Mouse (Mus musculus) kidney, postnatal 0 days (tissue): ENCODE results near the gene Cdt1. TPM values are rescaled to one million over a fixed set of nuclear protein-coding genes. Genes with fewer than 3 reads are reported as not detected.
"Not testable (repeated sequence)": the region's sequence is repeated elsewhere in the genome, so short reads cannot be mapped to it uniquely, and the experiment has no call there.

ENCODE experiments used
- ATAC-seq: fragments of 200-750 bp; cut with Nextera tagmentation; replicated peaks from 2 replicates; pipeline ENCODE4 v1.8.0; 2017; ENCODE audit warnings: low read depth, moderate number of reproducible peaks, moderate TSS enrichment, moderate library complexity; ENCODE audit not compliant: low FRiP score
- DNase-seq: peaks from one replicate; pipeline ENCODE4 v3.0.0-alpha.2; 2016; ENCODE audit warnings: low spot score
- H3K27ac ChIP-seq: fragments of 300-500 bp; sonication (generic); 2 replicates; pipeline ENCODE4 v1.5.1; 2014; ENCODE audit warnings: mild to moderate bottlenecking
- H3K27me3 ChIP-seq: fragments of 300-500 bp; sonication (generic); 2 replicates; pipeline ENCODE4 v1.6.1; 2014; ENCODE audit warnings: low read length, mixed read lengths; ENCODE audit not compliant: insufficient read depth
- H3K36me3 ChIP-seq: fragments of 300-500 bp; sonication (generic); 2 replicates; pipeline ENCODE4 v1.6.1; 2014; ENCODE audit warnings: low read length, mixed read lengths; ENCODE audit not compliant: insufficient read depth
- H3K4me1 ChIP-seq: fragments of 300-500 bp; sonication (generic); replicated peaks from 2 replicates; pipeline ENCODE4 v1.6.1; 2014; ENCODE audit warnings: antibody characterized with exemption, low read length, mixed read lengths; ENCODE audit not compliant: insufficient read depth
- H3K4me2 ChIP-seq: fragments of 300-500 bp; sonication (generic); 2 replicates; pipeline ENCODE4 v1.6.1; 2014; ENCODE audit warnings: mild to moderate bottlenecking, low read length, moderate library complexity, mixed read lengths
- H3K4me3 ChIP-seq: fragments of 300-500 bp; sonication (generic); replicated peaks from 2 replicates; pipeline ENCODE4 v1.5.1; 2014; ENCODE audit warnings: low read depth, low read length
- H3K9ac ChIP-seq: fragments of 300-500 bp; sonication (generic); 2 replicates; pipeline ENCODE4 v1.6.1; 2014; ENCODE audit warnings: low read depth, low read length
- H3K9me3 ChIP-seq: fragments of 300-500 bp; sonication (generic); replicated peaks from 2 replicates; pipeline ENCODE4 v1.6.1; 2016; ENCODE audit warnings: low read length, inconsistent platforms, mixed read lengths
- CTCF ChIP-seq: IDR thresholded peaks from 2 replicates; pipeline ENCODE4 v1.5.1; 2016; ENCODE audit warnings: antibody characterized with exemption, low read depth, mild to moderate bottlenecking, moderate library complexity
- WGBS: fragments of 180-500 bp; shearing (Covaris S2); extraction: QIAGEN DNeasy Blood & Tissue Kit; methylation state at CpG from one replicate; pipeline ENCODE4 v1.1.7; 2014; 5-methylcytosine and 5-hydroxymethylcytosine counted together
- polyA plus RNA-seq: library from polyadenylated mRNA; unstranded; fragments of >200 nt; fragmentation: Nextera tagmentation; extraction: Ambion mirVana; gene quantifications from 2 replicates; pipeline ENCODE4 v1.2.1, GENCODE M21; 2015

Gene Cdt1
- polyA plus RNA-seq, 1 experiment from 2014 or later, result 21.2 TPM

DNA sequence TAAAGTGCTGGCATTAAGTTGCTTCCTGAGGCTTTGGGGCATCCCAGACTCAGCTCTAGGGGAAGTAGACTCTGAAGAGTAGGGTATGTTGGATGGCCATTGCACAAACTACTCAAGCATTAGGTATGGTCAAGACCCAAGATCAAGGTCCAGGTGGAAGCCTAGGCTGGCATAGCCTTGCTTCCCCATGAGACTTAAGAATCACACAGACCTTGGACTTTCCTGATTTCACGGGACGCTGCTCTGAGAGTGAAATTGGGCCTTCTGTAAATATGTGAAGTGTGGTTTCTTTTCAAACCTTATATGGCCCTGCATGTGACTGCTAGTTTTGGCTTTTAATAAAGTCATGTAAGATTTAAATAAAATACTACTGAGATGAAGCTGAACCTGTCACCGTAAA is 4.9 kb downstream of the Cdt1 start:
- TF ChIP-seq CTCF, result no peak
- Histone ChIP-seq H3K36me3 (peaks cover 26% of the 10 kb centered on the region), H3K4me1 (peaks cover 28% of the 10 kb centered on the region), H3K9ac (no peak overlapping the region), H3K9me3 (no peaks in the 10 kb centered on the region), H3K27ac (no peak overlapping the region; the same call in 1 of the 2 replicates), H3K4me2 (no peak overlapping the region), H3K4me3 (no peak overlapping the region), H3K27me3 (no peaks in the 10 kb centered on the region)
- no peak for DNase-seq
- no peak for ATAC-seq
- WGBS, result 84% methylated on average over 3 of the region's 3 CpGs

DNA sequence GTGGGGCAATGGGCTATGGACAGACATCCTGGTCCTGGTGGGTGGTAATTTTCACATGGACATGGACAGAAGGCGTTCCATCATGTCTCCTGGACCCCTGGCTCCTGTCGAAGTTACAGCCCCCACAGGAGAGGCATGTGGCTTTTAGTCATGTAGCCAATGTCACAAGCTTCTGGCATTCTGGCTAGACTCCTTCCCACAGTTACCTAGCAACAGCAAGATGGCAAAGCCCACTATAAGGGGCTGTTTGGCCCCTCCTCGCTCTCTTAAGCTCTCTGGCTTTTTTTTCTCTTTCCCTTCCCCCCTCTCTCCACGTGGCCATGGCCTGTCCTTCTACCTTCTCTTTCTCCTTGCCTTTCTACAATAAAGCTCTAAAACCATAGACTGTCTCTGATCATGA is 5.4 kb downstream of the Cdt1 start:
- 54% methylated on average over 4 of the region's 4 CpGs for WGBS
- H3K4me3 ChIP-seq, H3K27me3 ChIP-seq, ATAC-seq, H3K27ac ChIP-seq, H3K9ac ChIP-seq, DNase-seq, H3K9me3 ChIP-seq, H3K4me2 ChIP-seq: not testable (repeated sequence)
- peaks cover 28% of the 10 kb centered on the region for H3K4me1 ChIP-seq
- H3K36me3 ChIP-seq, result peaks cover 26% of the 10 kb centered on the region

DNA sequence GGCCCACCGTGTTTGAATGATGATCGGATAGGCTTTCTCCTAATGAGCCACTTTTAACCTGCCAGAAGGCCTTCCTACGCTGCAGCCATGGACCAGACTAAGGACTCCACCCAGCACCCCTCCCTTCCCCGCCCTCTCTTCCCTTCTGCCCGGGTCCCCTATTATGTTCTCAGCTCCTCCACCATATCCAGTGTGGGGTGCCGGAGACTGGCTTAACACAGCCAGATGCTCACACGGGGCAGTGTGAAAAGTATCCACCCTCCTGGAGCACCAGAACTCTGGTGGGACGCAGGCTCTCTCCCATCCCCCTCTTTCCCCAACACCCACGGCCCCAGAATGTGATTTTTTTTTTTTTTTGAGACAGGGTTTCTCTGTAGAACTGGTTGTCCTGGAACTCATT is 5.8 kb downstream of the Cdt1 start:
- H3K27ac ChIP-seq, result no peak overlapping the region
- no peak for ATAC-seq
- no peaks in the 10 kb centered on the region for H3K27me3 ChIP-seq
- no peak for DNase-seq
- H3K9me3 ChIP-seq, result no peaks in the 10 kb centered on the region
- no peak overlapping the region for H3K4me3 ChIP-seq
- H3K4me1 ChIP-seq, result peaks cover 28% of the 10 kb centered on the region
- peaks cover 26% of the 10 kb centered on the region for H3K36me3 ChIP-seq
- 58% methylated on average over 9 of the region's 9 CpGs for WGBS
- H3K4me2 ChIP-seq, result no peak overlapping the region
- no peak overlapping the region for H3K9ac ChIP-seq
- no peak for TF ChIP-seq CTCF

DNA sequence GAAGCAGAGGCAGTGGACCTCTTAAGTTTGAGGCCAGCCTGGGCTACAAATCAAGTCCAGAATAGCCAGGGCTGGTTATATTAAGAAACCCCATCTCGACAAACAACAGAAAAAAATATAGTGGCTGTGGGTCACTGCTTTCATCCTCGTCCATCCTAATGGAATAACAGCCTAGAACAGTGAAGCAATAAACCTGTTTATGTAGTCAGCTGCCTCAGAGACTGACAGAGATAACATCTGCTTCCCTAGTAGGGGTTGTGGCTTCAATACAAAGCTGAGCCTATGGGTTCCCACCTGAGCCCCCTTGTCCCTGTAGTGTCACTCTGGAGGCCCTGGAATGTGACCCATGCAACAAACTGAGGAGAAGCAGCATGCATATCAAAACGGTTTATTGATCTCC is 6.4 kb downstream of the Cdt1 start:
- TF ChIP-seq CTCF, result no peak
- ATAC-seq (no peak), DNase-seq (no peak)
- Histone ChIP-seq H3K4me2 (no peak overlapping the region), H3K9ac (no peak overlapping the region), H3K9me3 (no peaks in the 10 kb centered on the region), H3K27ac (peak overlapping the region; percentile 83), H3K4me1 (peaks cover 23% of the 10 kb centered on the region), H3K36me3 (peaks cover 26% of the 10 kb centered on the region), H3K27me3 (no peaks in the 10 kb centered on the region), H3K4me3 (no peak overlapping the region)
- 13% methylated on average over 3 of the region's 3 CpGs for WGBS

DNA sequence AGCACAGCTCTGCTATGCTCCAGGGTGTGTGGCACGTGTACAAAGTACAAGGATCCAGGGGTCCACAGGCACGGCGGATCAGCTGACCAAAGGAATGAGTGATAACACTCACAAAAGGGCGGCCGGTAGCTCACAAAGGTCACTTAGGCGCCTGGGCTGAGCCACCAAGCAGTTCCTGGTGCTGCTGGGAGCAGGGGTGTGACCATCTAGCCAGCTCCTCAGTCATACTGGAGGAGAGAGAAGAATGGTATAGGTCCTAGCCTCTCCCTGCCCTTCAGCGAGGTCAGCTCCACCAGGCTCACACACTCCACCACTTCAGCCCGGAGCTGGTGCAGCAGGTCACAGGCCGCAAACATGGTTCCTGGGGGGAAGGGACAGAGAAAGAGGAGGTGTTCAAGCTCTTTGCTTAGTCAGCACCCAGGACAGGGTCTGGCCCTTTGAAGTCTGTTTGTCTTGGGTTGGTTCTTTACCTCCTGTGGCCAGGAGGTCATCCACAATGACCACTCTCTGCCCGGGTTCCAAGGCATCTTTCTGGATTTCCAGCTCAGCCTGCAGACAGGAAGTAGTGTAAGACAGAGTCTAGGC is 6.9 kb downstream of the Cdt1 start:
- DNase-seq (no peak), ATAC-seq (peak; percentile 15; the same call in 1 of the 2 replicates)
- Histone ChIP-seq H3K4me1 (peaks cover 25% of the 10 kb centered on the region), H3K4me2 (peak overlapping the region; percentile 89), H3K4me3 (no peak overlapping the region), H3K36me3 (peaks cover 26% of the 10 kb centered on the region), H3K9me3 (no peaks in the 10 kb centered on the region), H3K9ac (no peak overlapping the region), H3K27ac (peak overlapping the region; percentile 83), H3K27me3 (no peaks in the 10 kb centered on the region)
- no peak for TF ChIP-seq CTCF
- 24% methylated on average over 10 of the region's 10 CpGs for WGBS

DNA sequence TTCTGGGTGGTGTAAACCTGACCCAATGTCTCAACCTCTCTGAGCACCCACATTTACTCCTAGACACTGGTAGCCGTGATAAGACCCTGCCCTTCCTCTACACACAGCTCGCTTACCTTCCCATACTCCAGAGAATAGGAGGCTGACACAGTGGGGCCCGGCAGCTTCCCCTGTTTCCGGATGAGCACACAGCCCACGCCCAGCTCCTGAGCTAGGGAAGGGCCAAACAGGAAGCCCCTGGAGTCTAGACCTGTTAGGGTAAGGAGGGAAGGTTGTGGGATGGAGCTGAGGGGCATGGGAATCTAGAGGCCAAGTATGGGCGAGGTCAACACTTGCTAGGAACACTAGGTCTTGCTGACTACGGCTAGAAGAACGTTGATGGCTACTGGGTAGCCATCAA is 7.5 kb downstream of the Cdt1 start:
- Histone ChIP-seq H3K27me3 (no peaks in the 10 kb centered on the region), H3K27ac (peak overlapping the region; percentile 83), H3K4me1 (peaks cover 26% of the 10 kb centered on the region), H3K4me2 (peak overlapping the region; percentile 89), H3K9me3 (no peaks in the 10 kb centered on the region), H3K4me3 (peak overlapping the region; percentile 62; the same call in 1 of the 2 replicates), H3K36me3 (peaks cover 22% of the 10 kb centered on the region), H3K9ac (peak overlapping the region; percentile 71; the same call in 1 of the 2 replicates)
- WGBS, result 41% methylated on average over 8 of the region's 8 CpGs
- no peak for DNase-seq
- no peak for TF ChIP-seq CTCF
- ATAC-seq, result no peak
